Mouse (Mus musculus): ENCODE data around the gene Galnt9. TPM values are rescaled to one million over a fixed set of nuclear protein-coding genes. Genes with fewer than 3 reads are reported as not detected.

Galnt9 gene
- polyA plus RNA-seq, 1 experiment from 2014 or later = 0.16 TPM

- WGBS (ENCODE audit: insufficient replicate concordance) = 70% methylated on average over 8 of the region's 8 CpGs
- Histone ChIP-seq H3K27me3 (0 out of 2 replicates have a peak, but pooled peaks cover 8% of the 10 kb centered on the region), H3K4me3 (replicated peaks) (no peak overlapping the region), H3K36me3 (replicated peaks) (no peaks in the 10 kb centered on the region), H3K9me3 (replicated peaks) (no peaks in the 10 kb centered on the region), H3K4me1 (replicated peaks) (no peaks in the 10 kb centered on the region), H3K4me2 (no peak overlapping the region), H3K27ac (replicated peaks) (no peak overlapping the region), H3K9ac (no peak overlapping the region)
- no peak for ATAC-seq (ENCODE audit: insufficient read depth)
These were observed 8.2 kb upstream of the Galnt9 start for GRCm38 (mm10) chr5:110535964-110536363.

- peaks cover 49% of the 10 kb centered on the region for H3K27me3 ChIP-seq
- no peak overlapping the region for H3K4me3 ChIP-seq (replicated peaks)
- H3K4me2 ChIP-seq = no peak overlapping the region
- no peak overlapping the region for H3K9ac ChIP-seq
- ATAC-seq (ENCODE audit: insufficient read depth) = no peak
- H3K4me1 ChIP-seq (replicated peaks) = no peaks in the 10 kb centered on the region
- H3K27ac ChIP-seq (replicated peaks) = no peak overlapping the region
- H3K9me3 ChIP-seq (replicated peaks) = no peaks in the 10 kb centered on the region
- WGBS (ENCODE audit: insufficient replicate concordance) = 34% methylated on average over 2 of the region's 2 CpGs
- no peaks in the 10 kb centered on the region for H3K36me3 ChIP-seq (replicated peaks)
These were observed 3.2 kb upstream of the Galnt9 start for GRCm38 (mm10) chr5:110540947-110541346.

GRCm38 (mm10) chr5:110541456-110541855 lies 2.7 kb upstream of the Galnt9 start:
- Histone ChIP-seq H3K27ac (replicated peaks) (no peak overlapping the region), H3K4me2 (no peak overlapping the region), H3K9me3 (replicated peaks) (no peaks in the 10 kb centered on the region), H3K27me3 (peaks cover 54% of the 10 kb centered on the region), H3K36me3 (replicated peaks) (no peaks in the 10 kb centered on the region), H3K9ac (no peak overlapping the region), H3K4me3 (replicated peaks) (no peak overlapping the region), H3K4me1 (replicated peaks) (no peaks in the 10 kb centered on the region)
- no peak for ATAC-seq (ENCODE audit: insufficient read depth)
- 52% methylated on average over 6 of the region's 6 CpGs for WGBS (ENCODE audit: insufficient replicate concordance)

GRCm38 (mm10) chr5:110544691-110545069 lies 525 bp downstream of the Galnt9 start:
- Histone ChIP-seq H3K27ac (replicated peaks) (no peak overlapping the region), H3K9me3 (replicated peaks) (no peaks in the 10 kb centered on the region), H3K9ac (no peak overlapping the region), H3K4me1 (replicated peaks) (no peaks in the 10 kb centered on the region), H3K27me3 (peaks cover 77% of the 10 kb centered on the region), H3K36me3 (replicated peaks) (no peaks in the 10 kb centered on the region), H3K4me2 (no peak overlapping the region), H3K4me3 (replicated peaks) (no peak overlapping the region)
- no peak for ATAC-seq (ENCODE audit: insufficient read depth)
- WGBS (ENCODE audit: insufficient replicate concordance) = 2% methylated on average over 24 of the region's 24 CpGs

GRCm38 (mm10) chr5:110545311-110545710 lies 1.2 kb downstream of the Galnt9 start:
- WGBS (ENCODE audit: insufficient replicate concordance) = 59% methylated on average over 7 of the region's 7 CpGs
- Histone ChIP-seq H3K4me3 (replicated peaks) (no peak overlapping the region), H3K9ac (no peak overlapping the region), H3K27ac (replicated peaks) (no peak overlapping the region), H3K4me2 (no peak overlapping the region), H3K4me1 (replicated peaks) (no peaks in the 10 kb centered on the region), H3K27me3 (peaks cover 76% of the 10 kb centered on the region), H3K9me3 (replicated peaks) (no peaks in the 10 kb centered on the region), H3K36me3 (replicated peaks) (no peaks in the 10 kb centered on the region)
- ATAC-seq (ENCODE audit: insufficient read depth) = no peak

GRCm38 (mm10) chr5:110546136-110546535 lies 2.0 kb downstream of the Galnt9 start:
- H3K4me1 ChIP-seq (replicated peaks) = no peaks in the 10 kb centered on the region
- peaks cover 72% of the 10 kb centered on the region for H3K27me3 ChIP-seq
- H3K4me2 ChIP-seq = no peak overlapping the region
- H3K27ac ChIP-seq (replicated peaks) = no peak overlapping the region
- H3K9ac ChIP-seq = no peak overlapping the region
- no peak overlapping the region for H3K4me3 ChIP-seq (replicated peaks)
- H3K36me3 ChIP-seq (replicated peaks) = no peaks in the 10 kb centered on the region
- no peaks in the 10 kb centered on the region for H3K9me3 ChIP-seq (replicated peaks)
- WGBS (ENCODE audit: insufficient replicate concordance) = 62% methylated on average over 11 of the region's 11 CpGs
- no peak for ATAC-seq (ENCODE audit: insufficient read depth)

GRCm38 (mm10) chr5:110546726-110547406 lies 2.7 kb downstream of the Galnt9 start:
- H3K27ac ChIP-seq (replicated peaks) = no peak overlapping the region
- no peak overlapping the region for H3K4me2 ChIP-seq
- H3K4me1 ChIP-seq (replicated peaks) = no peaks in the 10 kb centered on the region
- peaks cover 68% of the 10 kb centered on the region for H3K27me3 ChIP-seq
- no peak for ATAC-seq (ENCODE audit: insufficient read depth)
- no peak overlapping the region for H3K4me3 ChIP-seq (replicated peaks)
- no peak overlapping the region for H3K9ac ChIP-seq
- 39% methylated on average over 5 of the region's 5 CpGs for WGBS (ENCODE audit: insufficient replicate concordance)
- H3K36me3 ChIP-seq (replicated peaks) = no peaks in the 10 kb centered on the region
- H3K9me3 ChIP-seq (replicated peaks) = no peaks in the 10 kb centered on the region

GRCm38 (mm10) chr5:110548446-110548845 lies 4.3 kb downstream of the Galnt9 start:
- Histone ChIP-seq H3K4me2 (no peak overlapping the region), H3K9me3 (replicated peaks) (no peaks in the 10 kb centered on the region), H3K9ac (no peak overlapping the region), H3K27ac (replicated peaks) (no peak overlapping the region), H3K36me3 (replicated peaks) (no peaks in the 10 kb centered on the region), H3K4me3 (replicated peaks) (no peak overlapping the region), H3K27me3 (peaks cover 60% of the 10 kb centered on the region), H3K4me1 (replicated peaks) (no peaks in the 10 kb centered on the region)
- WGBS (ENCODE audit: insufficient replicate concordance) = 45% methylated on average over 7 of the region's 7 CpGs
- ATAC-seq (ENCODE audit: insufficient read depth) = no peak

- WGBS (ENCODE audit: insufficient replicate concordance) = 20% methylated on average over 2 of the region's 2 CpGs
- no peaks in the 10 kb centered on the region for H3K9me3 ChIP-seq (replicated peaks)
- H3K27me3 ChIP-seq = peaks cover 43% of the 10 kb centered on the region
These were observed 6.0 kb downstream of the Galnt9 start for GRCm38 (mm10) chr5:110550189-110550588.

GRCm38 (mm10) chr5:110550841-110551240 lies 6.7 kb downstream of the Galnt9 start:
- ATAC-seq (ENCODE audit: insufficient read depth) = no peak
- H3K27ac ChIP-seq (replicated peaks) = no peak overlapping the region
- 21% methylated on average over 4 of the region's 4 CpGs for WGBS (ENCODE audit: insufficient replicate concordance)
- no peaks in the 10 kb centered on the region for H3K4me1 ChIP-seq (replicated peaks)
- H3K9ac ChIP-seq = no peak overlapping the region
- H3K4me3 ChIP-seq (replicated peaks) = no peak overlapping the region
- peaks cover 36% of the 10 kb centered on the region for H3K27me3 ChIP-seq
- H3K4me2 ChIP-seq = no peak overlapping the region
- no peaks in the 10 kb centered on the region for H3K9me3 ChIP-seq (replicated peaks)
- H3K36me3 ChIP-seq (replicated peaks) = no peaks in the 10 kb centered on the region

More at GRCm38 (mm10) chr5:110550189-110550588, 6.0 kb downstream of the Galnt9 start:
- Histone ChIP-seq H3K9ac (no peak overlapping the region), H3K36me3 (replicated peaks) (no peaks in the 10 kb centered on the region), H3K27ac (replicated peaks) (no peak overlapping the region), H3K4me2 (no peak overlapping the region), H3K4me1 (replicated peaks) (no peaks in the 10 kb centered on the region), H3K4me3 (replicated peaks) (no peak overlapping the region)
- no peak for ATAC-seq (ENCODE audit: insufficient read depth)

- peaks cover 24% of the 10 kb centered on the region for H3K27me3 ChIP-seq
- no peak overlapping the region for H3K4me2 ChIP-seq
- no peak for ATAC-seq (ENCODE audit: insufficient read depth)
- no peak overlapping the region for H3K9ac ChIP-seq
- H3K27ac ChIP-seq (replicated peaks) = no peak overlapping the region
- WGBS (ENCODE audit: insufficient replicate concordance) = 45% methylated on average over 3 of the region's 3 CpGs
- H3K4me3 ChIP-seq (replicated peaks) = no peak overlapping the region
- H3K9me3 ChIP-seq (replicated peaks) = no peaks in the 10 kb centered on the region
- H3K4me1 ChIP-seq (replicated peaks) = no peaks in the 10 kb centered on the region
- no peaks in the 10 kb centered on the region for H3K36me3 ChIP-seq (replicated peaks)
These were observed 7.8 kb downstream of the Galnt9 start for GRCm38 (mm10) chr5:110552005-110552404.

GRCm38 (mm10) chr5:110553315-110553714 lies 9.2 kb downstream of the Galnt9 start:
- H3K9ac ChIP-seq = no peak overlapping the region
- no peak for ATAC-seq (ENCODE audit: insufficient read depth)
- no peaks in the 10 kb centered on the region for H3K36me3 ChIP-seq (replicated peaks)
- WGBS (ENCODE audit: insufficient replicate concordance) = 46% methylated on average over 4 of the region's 4 CpGs
- peaks cover 12% of the 10 kb centered on the region for H3K27me3 ChIP-seq
- H3K4me1 ChIP-seq (replicated peaks) = no peaks in the 10 kb centered on the region
- no peaks in the 10 kb centered on the region for H3K9me3 ChIP-seq (replicated peaks)
- no peak overlapping the region for H3K4me3 ChIP-seq (replicated peaks)
- H3K4me2 ChIP-seq = no peak overlapping the region
- no peak overlapping the region for H3K27ac ChIP-seq (replicated peaks)
